Mouse (Mus musculus) forebrain, postnatal 0 days (tissue): ENCODE results near the gene Chd1l. TPM values are rescaled to one million over a fixed set of nuclear protein-coding genes. Genes with fewer than 3 reads are reported as not detected.

ENCODE experiments used
- ATAC-seq: fragments of 200-750 bp; cut with Nextera tagmentation; 2 replicates; pipeline ENCODE4 v1.8.0; 2017; ENCODE audit warnings: mild to moderate bottlenecking, moderate library complexity
- DNase-seq: peaks from one replicate; pipeline ENCODE4 v3.0.0-alpha.2; 2015
- H3K27ac ChIP-seq: fragments of 300-500 bp; sonication (generic); 2 replicates; pipeline ENCODE4 v1.5.1; 2014; ENCODE audit warnings: low read depth, mild to moderate bottlenecking, antibody characterized with exemption, low read length, moderate library complexity, mixed read lengths
- H3K27me3 ChIP-seq: fragments of 300-500 bp; sonication (generic); 2 replicates; pipeline ENCODE4 v1.6.1; 2014; ENCODE audit warnings: mild to moderate bottlenecking, low read length, mixed read lengths; ENCODE audit not compliant: insufficient read depth
- H3K36me3 ChIP-seq: fragments of 300-500 bp; sonication (generic); 2 replicates; pipeline ENCODE4 v1.6.1; 2014; ENCODE audit warnings: mild to moderate bottlenecking, moderate library complexity; ENCODE audit not compliant: insufficient read depth
- H3K4me1 ChIP-seq: fragments of 300-500 bp; sonication (generic); 2 replicates; pipeline ENCODE4 v1.6.1; 2014; ENCODE audit warnings: antibody characterized with exemption; ENCODE audit not compliant: insufficient read depth
- H3K4me2 ChIP-seq: fragments of 300-500 bp; sonication (generic); 2 replicates; pipeline ENCODE4 v1.6.1; 2014; ENCODE audit warnings: low read depth, mild to moderate bottlenecking, moderate library complexity
- H3K4me3 ChIP-seq: fragments of 300-500 bp; sonication (generic); 2 replicates; pipeline ENCODE4 v1.5.1; 2014; ENCODE audit warnings: low read depth, low read length, mixed read lengths
- H3K9ac ChIP-seq: fragments of 300-500 bp; sonication (generic); 2 replicates; pipeline ENCODE4 v1.6.1; 2014; ENCODE audit warnings: mild to moderate bottlenecking
- H3K9me3 ChIP-seq: fragments of 300-500 bp; sonication (generic); 2 replicates; pipeline ENCODE4 v1.6.1; 2016; ENCODE audit warnings: low read length
- CTCF ChIP-seq: sonication (generic); IDR thresholded peaks from 2 replicates; pipeline ENCODE4 v1.5.1; 2016; ENCODE audit warnings: antibody characterized with exemption, control low read depth, low read depth
- WGBS: fragments of 180-500 bp; shearing (Covaris S2); extraction: QIAGEN DNeasy Blood & Tissue Kit; methylation state at CpG from one replicate; pipeline ENCODE4 v1.1.7; 2014; 5-methylcytosine and 5-hydroxymethylcytosine counted together
- polyA plus RNA-seq: library from polyadenylated mRNA; unstranded; fragments of >200 nt; fragmentation: Nextera tagmentation; extraction: Ambion mirVana; gene quantifications from 2 replicates; pipeline ENCODE4 v1.2.1, GENCODE M21; 2015
- total RNA-seq: library from RNA; depleted of rRNA; stranded (reverse); fragments of >200 nt; gene quantifications from 2 replicates; pipeline ENCODE4 v1.2.3, GENCODE M21; 2014

Chd1l gene
- total and polyA plus RNA-seq, 2 experiments from 2014 or later = 6.9 to 7.6 TPM

GRCm38 (mm10) chr3:97600050-97600832 lies 9.8 kb downstream of the Chd1l start:
- Histone ChIP-seq H3K4me2 (no peak overlapping the region), H3K36me3 (no peaks in the 10 kb centered on the region), H3K27ac (no peak overlapping the region), H3K4me1 (no peaks in the 10 kb centered on the region), H3K9me3 (no peaks in the 10 kb centered on the region), H3K9ac (no peak overlapping the region), H3K27me3 (no peaks in the 10 kb centered on the region), H3K4me3 (no peak overlapping the region)
- TF ChIP-seq CTCF = no peak
- WGBS = 96% methylated on average over 3 of the region's 3 CpGs
- DNase-seq = no peak
- no peak for ATAC-seq

- H3K4me1 ChIP-seq = no peaks in the 10 kb centered on the region
- H3K9ac ChIP-seq = no peak overlapping the region
- no peak for TF ChIP-seq CTCF
- H3K27ac ChIP-seq = no peak overlapping the region
- WGBS = 84% methylated on average over 8 of the region's 8 CpGs
- no peaks in the 10 kb centered on the region for H3K27me3 ChIP-seq
- DNase-seq (no peak), ATAC-seq (no peak)
- H3K9me3 ChIP-seq = no peaks in the 10 kb centered on the region
- H3K4me3 ChIP-seq = no peak overlapping the region
- 0 out of 2 replicates have a peak, but pooled peaks cover 3% of the 10 kb centered on the region for H3K36me3 ChIP-seq
- no peak overlapping the region for H3K4me2 ChIP-seq
These were observed 13.2 kb downstream of the Chd1l start for GRCm38 (mm10) chr3:97596796-97597195.

GRCm38 (mm10) chr3:97595066-97595465 lies 14.9 kb downstream of the Chd1l start:
- DNase-seq = no peak
- no peak for ATAC-seq
- Histone ChIP-seq H3K9me3 (no peaks in the 10 kb centered on the region), H3K36me3 (peaks cover 6% of the 10 kb centered on the region; the same call in 1 of the 2 replicates), H3K4me3 (no peak overlapping the region), H3K27ac (no peak overlapping the region), H3K4me2 (no peak overlapping the region), H3K9ac (no peak overlapping the region), H3K4me1 (no peaks in the 10 kb centered on the region), H3K27me3 (no peaks in the 10 kb centered on the region)
- WGBS = 92% methylated on average over 6 of the region's 6 CpGs
- no peak for TF ChIP-seq CTCF

- H3K4me1 ChIP-seq = no peaks in the 10 kb centered on the region
- H3K27ac ChIP-seq = no peak overlapping the region
- H3K4me3 ChIP-seq = no peak overlapping the region
- H3K27me3 ChIP-seq = no peaks in the 10 kb centered on the region
- H3K9ac ChIP-seq = no peak overlapping the region
- no peak for ATAC-seq
- no peak for DNase-seq
- H3K36me3 ChIP-seq = peaks cover 6% of the 10 kb centered on the region; the same call in 1 of the 2 replicates
- no peaks in the 10 kb centered on the region for H3K9me3 ChIP-seq
- WGBS = 91% methylated on average over 13 of the region's 13 CpGs
- TF ChIP-seq CTCF = no peak
- no peak overlapping the region for H3K4me2 ChIP-seq
These were observed 15.9 kb downstream of the Chd1l start for GRCm38 (mm10) chr3:97594140-97594539.

- no peak overlapping the region for H3K27ac ChIP-seq
- no peak for TF ChIP-seq CTCF
- H3K4me1 ChIP-seq = no peaks in the 10 kb centered on the region
- DNase-seq (no peak), ATAC-seq (no peak)
- no peaks in the 10 kb centered on the region for H3K9me3 ChIP-seq
- no peak overlapping the region for H3K4me3 ChIP-seq
- no peak overlapping the region for H3K9ac ChIP-seq
- peaks cover 6% of the 10 kb centered on the region; the same call in 1 of the 2 replicates for H3K36me3 ChIP-seq
- no peaks in the 10 kb centered on the region for H3K27me3 ChIP-seq
- no peak overlapping the region for H3K4me2 ChIP-seq
- WGBS = 94% methylated on average over 5 of the region's 5 CpGs
These were observed 16.9 kb downstream of the Chd1l start for GRCm38 (mm10) chr3:97593089-97593488.

GRCm38 (mm10) chr3:97590699-97591098 lies 19.3 kb downstream of the Chd1l start:
- Histone ChIP-seq H3K4me2 (no peak overlapping the region), H3K4me1 (no peaks in the 10 kb centered on the region), H3K9ac (no peak overlapping the region), H3K36me3 (peaks cover 6% of the 10 kb centered on the region; the same call in 1 of the 2 replicates), H3K9me3 (no peaks in the 10 kb centered on the region), H3K4me3 (no peak overlapping the region), H3K27ac (no peak overlapping the region), H3K27me3 (no peaks in the 10 kb centered on the region)
- DNase-seq = no peak
- TF ChIP-seq CTCF = no peak
- 55% methylated on average over 8 of the region's 8 CpGs for WGBS
- ATAC-seq = no peak

- 92% methylated on average over 9 of the region's 9 CpGs for WGBS
- no peak for TF ChIP-seq CTCF
- no peak overlapping the region for H3K4me2 ChIP-seq
- no peak overlapping the region for H3K9ac ChIP-seq
- H3K9me3 ChIP-seq = no peaks in the 10 kb centered on the region
- H3K27me3 ChIP-seq = no peaks in the 10 kb centered on the region
- H3K4me3 ChIP-seq = no peak overlapping the region
- ATAC-seq (no peak), DNase-seq (no peak)
- H3K4me1 ChIP-seq = no peaks in the 10 kb centered on the region
- peaks cover 4% of the 10 kb centered on the region; the same call in 1 of the 2 replicates for H3K36me3 ChIP-seq
- no peak overlapping the region for H3K27ac ChIP-seq
These were observed 22.3 kb downstream of the Chd1l start for GRCm38 (mm10) chr3:97587656-97588055.
